Mouse (Mus musculus) heart, postnatal 0 days (tissue): ENCODE results near the gene Ppp2r2c. TPM values are rescaled to one million over a fixed set of nuclear protein-coding genes. Genes with fewer than 3 reads are reported as not detected.

ENCODE experiments used
- ATAC-seq: fragments of 200-750 bp; cut with Nextera tagmentation; 2 replicates; pipeline ENCODE4 v1.8.0; 2017; ENCODE audit warnings: low read depth, moderate number of reproducible peaks, moderate library complexity; ENCODE audit not compliant: insufficient read depth
- DNase-seq: peaks from one replicate; pipeline ENCODE4 v3.0.0-alpha.2; 2016; ENCODE audit warnings: low spot score
- H3K27ac ChIP-seq: fragments of 300-500 bp; sonication (generic); 2 replicates; pipeline ENCODE4 v1.5.1; 2014; ENCODE audit warnings: low read depth, mild to moderate bottlenecking
- H3K27me3 ChIP-seq: fragments of 300-500 bp; sonication (generic); 2 replicates; pipeline ENCODE4 v1.6.1; 2014; ENCODE audit warnings: low read length, mixed read lengths; ENCODE audit not compliant: control insufficient read depth, insufficient read depth
- H3K36me3 ChIP-seq: fragments of 300-500 bp; sonication (generic); replicated peaks from 2 replicates; pipeline ENCODE4 v1.6.1; 2014; ENCODE audit warnings: low read length, mixed read lengths; ENCODE audit not compliant: control insufficient read depth, insufficient read depth
- H3K4me1 ChIP-seq: fragments of 300-500 bp; sonication (generic); 2 replicates; pipeline ENCODE4 v1.6.1; 2014; ENCODE audit warnings: antibody characterized with exemption; ENCODE audit not compliant: control insufficient read depth, insufficient read depth
- H3K4me2 ChIP-seq: fragments of 300-500 bp; sonication (generic); 2 replicates; pipeline ENCODE4 v1.6.1; 2014; ENCODE audit warnings: low read depth, mild to moderate bottlenecking, low read length, moderate library complexity
- H3K4me3 ChIP-seq: fragments of 300-500 bp; sonication (generic); 2 replicates; pipeline ENCODE4 v1.5.1; 2014; ENCODE audit warnings: low read depth, low read length
- H3K9ac ChIP-seq: fragments of 300-500 bp; sonication (generic); replicated peaks from 2 replicates; pipeline ENCODE4 v1.6.1; 2014; ENCODE audit warnings: low read depth, low read length, mixed read lengths
- H3K9me3 ChIP-seq: fragments of 300-500 bp; sonication (generic); replicated peaks from 2 replicates; pipeline ENCODE4 v1.6.1; 2016; ENCODE audit warnings: low read length; ENCODE audit not compliant: control insufficient read depth
- CTCF ChIP-seq: IDR thresholded peaks from 2 replicates; pipeline ENCODE4 v1.5.1; 2016; ENCODE audit warnings: antibody characterized with exemption, control low read depth, low read depth
- EP300 ChIP-seq: IDR thresholded peaks from 2 replicates; pipeline ENCODE4 v1.6.1; 2016; ENCODE audit warnings: antibody characterized with exemption, low read depth
- WGBS: fragments of 180-500 bp; shearing (Covaris S2); extraction: QIAGEN DNeasy Blood & Tissue Kit; methylation state at CpG from one replicate; pipeline ENCODE4 v1.1.7; 2014; 5-methylcytosine and 5-hydroxymethylcytosine counted together
- polyA plus RNA-seq: library from polyadenylated mRNA; unstranded; fragments of >200 nt; fragmentation: Nextera tagmentation; extraction: Ambion mirVana; gene quantifications from 2 replicates; pipeline ENCODE4 v1.2.1, GENCODE M21; 2015
- total RNA-seq: library from RNA; depleted of rRNA; stranded (reverse); fragments of >200 nt; gene quantifications from 2 replicates; pipeline ENCODE4 v1.2.3, GENCODE M21; 2014; ENCODE audit warnings: low replicate concordance

Gene Ppp2r2c
- total and polyA plus RNA-seq, 2 experiments from 2014 or later: not detected

DNA sequence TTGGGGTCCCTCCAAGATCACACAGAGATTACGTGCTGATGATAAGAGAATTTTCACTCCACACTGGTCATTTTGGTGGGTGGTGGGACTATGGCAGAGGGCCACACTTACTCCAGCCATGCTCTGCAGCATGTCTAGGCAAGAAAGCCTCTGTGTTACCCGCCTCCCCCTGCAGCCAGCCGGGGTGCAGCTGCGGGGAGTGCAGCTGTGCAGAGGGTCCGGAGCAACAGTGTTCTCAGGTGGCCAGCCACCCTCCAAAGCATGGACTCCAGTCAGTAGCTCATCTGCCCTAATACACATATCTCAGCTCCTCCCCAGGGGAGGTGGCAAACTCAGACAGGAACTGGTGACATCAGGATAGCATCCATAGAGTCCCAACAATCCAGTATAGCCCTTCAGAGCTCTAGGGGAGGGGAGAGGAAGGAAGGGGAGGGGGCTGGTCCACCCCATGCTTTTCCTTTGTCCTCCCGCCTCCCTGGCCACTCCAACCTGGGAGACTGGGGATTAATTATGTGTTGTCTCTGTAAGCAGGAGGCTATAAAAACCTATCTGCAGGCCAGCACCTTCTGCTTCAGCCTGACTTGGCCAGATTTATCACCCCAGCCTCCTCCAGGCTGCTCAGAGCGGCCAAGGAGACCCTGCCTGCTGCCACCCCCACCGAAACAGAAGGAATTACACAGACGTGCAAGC is 19.1 kb downstream of the Ppp2r2c start:
- no peaks in the 10 kb centered on the region for H3K4me1 ChIP-seq
- H3K4me2 ChIP-seq: no peak overlapping the region
- no peak overlapping the region for H3K4me3 ChIP-seq
- TF ChIP-seq CTCF (no peak), EP300 (no peak)
- DNase-seq (no peak), ATAC-seq (peak; percentile 62)
- H3K36me3 ChIP-seq: no peaks in the 10 kb centered on the region
- 44% methylated on average over 9 of the region's 9 CpGs for WGBS
- no peak overlapping the region for H3K9ac ChIP-seq
- H3K27ac ChIP-seq: no peak overlapping the region
- H3K9me3 ChIP-seq: no peaks in the 10 kb centered on the region
- no peaks in the 10 kb centered on the region for H3K27me3 ChIP-seq

GRCm38 (mm10) chr5:36888501-36888900 is 20.2 kb downstream of the Ppp2r2c start:
- H3K9ac ChIP-seq: no peak overlapping the region
- TF ChIP-seq EP300: no peak
- TF ChIP-seq CTCF: no peak
- no peaks in the 10 kb centered on the region for H3K36me3 ChIP-seq
- no peaks in the 10 kb centered on the region for H3K4me1 ChIP-seq
- H3K4me2 ChIP-seq: no peak overlapping the region
- WGBS: 85% methylated on average over 8 of the region's 8 CpGs
- H3K4me3 ChIP-seq: no peak overlapping the region
- no peak overlapping the region for H3K27ac ChIP-seq
- DNase-seq (no peak), ATAC-seq (no peak)
- no peaks in the 10 kb centered on the region for H3K27me3 ChIP-seq
- H3K9me3 ChIP-seq: no peaks in the 10 kb centered on the region

- no peaks in the 10 kb centered on the region for H3K9me3 ChIP-seq
- no peak for TF ChIP-seq EP300
- no peak for TF ChIP-seq CTCF
These were observed 20.6 kb downstream of the Ppp2r2c start for GRCm38 (mm10) chr5:36888911-36889310.

DNA sequence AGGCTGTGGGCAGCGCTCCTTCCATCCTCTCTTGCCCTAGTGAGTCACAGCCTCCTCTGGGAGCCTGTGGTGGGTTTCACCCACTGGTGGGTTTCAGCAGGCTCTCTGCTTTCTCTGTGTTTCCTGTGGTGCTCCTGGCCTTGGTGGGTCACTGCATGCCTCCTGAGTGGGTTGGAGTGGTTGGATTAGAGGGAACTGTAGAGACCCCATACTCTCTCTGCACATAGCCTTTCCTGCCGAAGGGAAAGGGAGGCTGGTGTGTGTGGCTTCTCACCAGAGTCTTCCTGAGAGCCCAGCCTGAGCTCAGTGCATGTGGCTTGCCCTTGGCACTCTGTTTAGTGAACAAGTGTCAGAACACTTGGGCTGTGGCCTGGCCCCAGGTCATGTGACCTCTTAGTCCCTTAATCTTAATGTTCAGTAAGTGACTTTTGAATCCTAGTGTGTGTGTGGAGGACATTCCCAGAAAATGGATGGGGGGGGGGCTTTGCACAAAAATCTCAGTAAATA is 21.1 kb downstream of the Ppp2r2c start:
- Histone ChIP-seq H3K9me3 (no peaks in the 10 kb centered on the region), H3K27ac (no peak overlapping the region), H3K4me3 (no peak overlapping the region), H3K36me3 (no peaks in the 10 kb centered on the region), H3K4me1 (no peaks in the 10 kb centered on the region), H3K4me2 (no peak overlapping the region), H3K27me3 (no peaks in the 10 kb centered on the region), H3K9ac (no peak overlapping the region)
- DNase-seq: no peak
- ATAC-seq: no peak
- 78% methylated on average over 2 of the region's 2 CpGs for WGBS
- no peak for TF ChIP-seq EP300
- TF ChIP-seq CTCF: no peak

More at GRCm38 (mm10) chr5:36888911-36889310, 20.6 kb downstream of the Ppp2r2c start:
- WGBS: 82% methylated on average over 11 of the region's 11 CpGs
- no peak overlapping the region for H3K9ac ChIP-seq
- ATAC-seq (no peak), DNase-seq (no peak)
- no peaks in the 10 kb centered on the region for H3K36me3 ChIP-seq
- no peaks in the 10 kb centered on the region for H3K27me3 ChIP-seq
- H3K4me1 ChIP-seq: no peaks in the 10 kb centered on the region
- H3K4me3 ChIP-seq: no peak overlapping the region
- H3K27ac ChIP-seq: no peak overlapping the region
- H3K4me2 ChIP-seq: no peak overlapping the region

DNA sequence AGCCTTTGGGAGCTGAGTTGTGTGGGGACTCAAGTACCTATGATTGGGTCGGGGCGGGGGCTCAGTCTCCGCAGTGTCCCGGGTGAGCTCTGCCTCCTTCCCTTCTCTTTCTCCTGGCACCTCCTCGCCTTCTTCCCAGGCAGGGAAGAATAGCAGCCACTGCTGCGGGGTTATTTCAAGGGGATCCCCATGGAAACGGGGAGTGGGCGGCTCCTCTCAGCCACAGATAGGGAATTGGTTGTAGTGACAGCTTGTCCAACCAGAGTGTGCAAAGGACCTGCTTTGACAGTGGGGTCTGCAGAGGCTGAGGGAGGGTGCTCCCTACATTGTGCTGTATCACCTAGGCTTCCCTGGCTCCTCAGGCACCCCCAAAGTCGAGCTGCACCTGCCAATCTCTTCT is 22.5 kb downstream of the Ppp2r2c start:
- Histone ChIP-seq H3K4me3 (no peak overlapping the region), H3K27ac (no peak overlapping the region), H3K27me3 (no peaks in the 10 kb centered on the region), H3K4me1 (no peaks in the 10 kb centered on the region), H3K4me2 (no peak overlapping the region), H3K9ac (no peak overlapping the region), H3K36me3 (no peaks in the 10 kb centered on the region), H3K9me3 (no peaks in the 10 kb centered on the region)
- no peak for DNase-seq
- no peak for TF ChIP-seq CTCF
- no peak for TF ChIP-seq EP300
- ATAC-seq: no peak
- 36% methylated on average over 9 of the region's 9 CpGs for WGBS
